Mouse (Mus musculus) bone marrow macrophage, adult 2 months (primary cell): ENCODE data around the gene Olfr639.

ENCODE experiments used
- CTCF ChIP-seq: IDR thresholded peaks from 2 replicates; pipeline ENCODE4 v1.5.1; 2012; ENCODE audit warnings: low read depth, mild to moderate bottlenecking, low read length, moderate library complexity
- POLR2A ChIP-seq: IDR thresholded peaks from 2 replicates; pipeline ENCODE4 v1.6.1; 2012; ENCODE audit warnings: mild to moderate bottlenecking, low read depth, low read length, borderline replicate concordance

- TF ChIP-seq CTCF (no peak), POLR2A (no peak)
These were observed 18.0 kb downstream of the Olfr639 start for GRCm38 (mm10) chr7:103999124-103999523.
